Mouse (Mus musculus) embryonic facial prominence, embryonic 12.5 days (tissue): Measurements from ENCODE around the gene Def6. TPM values are rescaled to one million over a fixed set of nuclear protein-coding genes. Genes with fewer than 3 reads are reported as not detected.
A peak's percentile ranks its signal among the peaks of the same experiment; 100 is the strongest.

Experiments
- ATAC-seq: fragments of 200-750 bp; cut with Nextera tagmentation; 2 replicates; pipeline ENCODE4 v1.8.0; 2017; ENCODE audit not compliant: insufficient number of reproducible peaks, insufficient read depth, low FRiP score, low TSS enrichment
- H3K27ac ChIP-seq: fragments of 300-500 bp; sonication (generic); 2 replicates; pipeline ENCODE4 v1.5.1; 2016; ENCODE audit warnings: mild to moderate bottlenecking
- H3K27me3 ChIP-seq: fragments of 300-500 bp; sonication (generic); 2 replicates; pipeline ENCODE4 v1.6.1; 2016; ENCODE audit warnings: mild to moderate bottlenecking, moderate library complexity
- H3K36me3 ChIP-seq: fragments of 300-500 bp; sonication (generic); 2 replicates; pipeline ENCODE4 v1.6.1; 2016; ENCODE audit warnings: mild to moderate bottlenecking
- H3K4me1 ChIP-seq: fragments of 300-500 bp; sonication (generic); 2 replicates; pipeline ENCODE4 v1.6.1; 2016
- H3K4me2 ChIP-seq: fragments of 300-500 bp; sonication (generic); replicated peaks from 2 replicates; pipeline ENCODE4 v1.6.1; 2016; ENCODE audit warnings: mild to moderate bottlenecking, moderate library complexity
- H3K4me3 ChIP-seq: fragments of 300-500 bp; sonication (generic); 2 replicates; pipeline ENCODE4 v1.5.1; 2016; ENCODE audit warnings: mild to moderate bottlenecking
- H3K9ac ChIP-seq: fragments of 300-500 bp; sonication (generic); 2 replicates; pipeline ENCODE4 v1.6.1; 2016; ENCODE audit warnings: mild to moderate bottlenecking, moderate library complexity
- H3K9me3 ChIP-seq: fragments of 300-500 bp; sonication (generic); 2 replicates; pipeline ENCODE4 v1.6.1; 2016; ENCODE audit warnings: mild to moderate bottlenecking, moderate library complexity
- WGBS: fragments of 180-500 bp; shearing (Covaris S2); methylation state at CpG from one replicate; pipeline ENCODE4 v1.1.7; 2016; 5-methylcytosine and 5-hydroxymethylcytosine counted together
- polyA plus RNA-seq: library from polyadenylated mRNA; unstranded; fragments of >200 nt; fragmentation: Nextera tagmentation; extraction: Ambion mirVana; gene quantifications from 2 replicates; pipeline ENCODE4 v1.2.1, GENCODE M21; 2016

Gene Def6
- 9.0 and 9.2 TPM in 2 replicates for polyA plus RNA-seq

- H3K4me1 ChIP-seq, result peaks cover 18% of the 10 kb centered on the region
- peak within 1 kb of the TSS; percentile 31 for H3K4me3 ChIP-seq
- no peaks in the 10 kb centered on the region for H3K27me3 ChIP-seq
- peak within 1 kb of the TSS; percentile 61 for H3K4me2 ChIP-seq
- 21% methylated on average over 26 of the region's 26 CpGs for WGBS
- H3K27ac ChIP-seq, result peak within 1 kb of the TSS; percentile 88
- H3K9me3 ChIP-seq, result no peaks in the 10 kb centered on the region
- peaks cover 18% of the 10 kb centered on the region for H3K36me3 ChIP-seq
- H3K9ac ChIP-seq, result peak within 1 kb of the TSS; percentile 58
- peak; percentile 85 for ATAC-seq
Observed at GRCm38 (mm10) chr17:28207591-28208313, at the start of gene Def6. Def6 (plus strand) TSS chr17:28207778.

GRCm38 (mm10) chr17:28160361-28160760, 47.2 kb upstream of the Def6 start:
- peak overlapping the region; percentile 14; the same call in 1 of the 2 replicates for H3K4me2 ChIP-seq
- peaks cover 31% of the 10 kb centered on the region for H3K36me3 ChIP-seq
- 0 out of 2 replicates have a peak overlapping the region, but pooled peaks have one; percentile 12 for H3K27ac ChIP-seq
- no peak overlapping the region for H3K4me3 ChIP-seq
- no peak for ATAC-seq
- H3K27me3 ChIP-seq, result peaks cover 13% of the 10 kb centered on the region; the same call in 1 of the 2 replicates
- 12% methylated on average over 10 of the region's 10 CpGs for WGBS
- H3K9me3 ChIP-seq, result no peaks in the 10 kb centered on the region
- peaks cover 41% of the 10 kb centered on the region for H3K4me1 ChIP-seq
- no peak overlapping the region for H3K9ac ChIP-seq

DNA sequence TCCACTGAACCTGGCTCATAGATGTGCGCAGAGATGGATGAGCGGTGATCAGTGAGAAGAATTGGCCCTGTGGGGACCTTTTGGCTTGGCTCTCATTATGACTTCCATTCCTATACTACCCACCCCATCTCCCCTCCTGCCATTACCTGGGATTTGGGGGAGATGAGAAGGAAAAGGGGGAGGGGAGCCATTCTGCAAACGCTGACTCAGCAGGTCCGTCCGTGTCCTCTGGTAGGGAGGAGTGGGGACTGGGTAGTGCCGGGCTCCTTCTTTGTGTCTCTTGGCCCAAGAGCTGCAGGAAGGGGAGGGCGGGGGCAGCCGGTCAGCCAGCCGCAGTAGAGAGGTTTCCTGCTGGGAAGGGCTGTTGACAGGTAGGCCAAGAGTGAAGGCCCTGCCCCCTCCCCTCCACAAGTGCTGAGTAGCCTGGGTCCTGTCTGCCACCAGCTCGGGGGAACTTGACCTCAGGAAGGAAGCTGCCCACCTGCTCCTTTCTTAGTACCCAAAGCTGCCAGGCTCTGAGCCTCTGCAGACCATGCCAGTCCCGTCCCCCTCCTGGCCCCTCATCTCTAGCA, 46.2 kb upstream of the Def6 start:
- H3K4me2 ChIP-seq, result no peak overlapping the region
- peaks cover 33% of the 10 kb centered on the region for H3K36me3 ChIP-seq
- no peak overlapping the region for H3K9ac ChIP-seq
- ATAC-seq, result no peak
- no peak overlapping the region for H3K27ac ChIP-seq
- no peak overlapping the region for H3K4me3 ChIP-seq
- 27% methylated on average over 11 of the region's 11 CpGs for WGBS
- H3K9me3 ChIP-seq, result no peaks in the 10 kb centered on the region
- H3K27me3 ChIP-seq, result peaks cover 13% of the 10 kb centered on the region; the same call in 1 of the 2 replicates
- H3K4me1 ChIP-seq, result peaks cover 41% of the 10 kb centered on the region

- Histone ChIP-seq H3K27ac (no peak overlapping the region), H3K9me3 (no peaks in the 10 kb centered on the region), H3K36me3 (peaks cover 42% of the 10 kb centered on the region), H3K9ac (no peak overlapping the region), H3K4me3 (no peak overlapping the region), H3K4me1 (peaks cover 28% of the 10 kb centered on the region), H3K4me2 (no peak overlapping the region), H3K27me3 (peaks cover 12% of the 10 kb centered on the region; the same call in 1 of the 2 replicates)
- 10% methylated on average over 6 of the region's 6 CpGs for WGBS
- no peak for ATAC-seq
Observed at GRCm38 (mm10) chr17:28163666-28164065, 43.9 kb upstream of the Def6 start.

DNA sequence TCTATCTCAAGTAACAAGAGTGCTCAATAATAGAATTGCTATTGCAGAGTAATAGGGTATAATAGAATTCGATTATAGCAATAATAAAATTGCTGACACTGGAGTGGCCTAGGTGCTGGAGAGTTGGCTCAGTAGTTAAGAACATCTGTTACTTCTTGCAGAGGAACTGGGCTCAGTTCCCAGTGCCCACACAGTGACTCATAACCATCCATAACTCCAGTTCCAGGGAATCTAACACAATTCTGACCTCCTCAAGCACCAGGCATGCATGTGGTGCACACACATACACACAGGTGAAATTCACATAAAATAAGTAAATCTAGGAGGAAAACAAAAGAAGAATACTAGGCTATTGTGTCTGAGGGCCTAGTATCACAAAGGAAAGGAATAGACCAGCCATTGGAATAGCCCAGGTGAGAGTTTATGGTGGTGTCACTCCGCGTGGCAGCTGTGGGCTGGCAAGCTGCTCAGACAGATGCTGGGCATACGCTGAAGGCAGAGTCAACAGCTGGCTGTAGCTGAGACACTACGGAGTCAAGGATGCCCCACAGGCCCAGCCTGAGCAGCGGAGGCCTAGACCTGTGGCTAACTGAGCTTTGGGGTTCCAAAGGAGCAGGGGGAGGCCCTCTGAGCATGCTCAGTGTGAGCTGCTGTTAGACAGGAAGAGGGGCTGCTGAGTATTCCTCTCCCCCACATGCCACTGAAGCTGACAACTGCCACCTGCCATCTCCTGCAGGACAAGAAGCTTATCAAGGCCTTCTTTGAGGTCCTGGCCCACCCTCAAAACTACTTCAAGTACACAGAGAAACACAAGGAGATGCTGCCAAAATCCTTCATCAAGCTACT, 36.9 kb upstream of the Def6 start:
- Histone ChIP-seq H3K27ac (no peak overlapping the region), H3K27me3 (no peaks in the 10 kb centered on the region), H3K4me3 (no peak overlapping the region), H3K9me3 (no peaks in the 10 kb centered on the region), H3K4me2 (no peak overlapping the region), H3K4me1 (peaks cover 24% of the 10 kb centered on the region), H3K36me3 (peaks cover 40% of the 10 kb centered on the region), H3K9ac (no peak overlapping the region)
- WGBS, result 94% methylated on average over 6 of the region's 6 CpGs
- no peak for ATAC-seq

GRCm38 (mm10) chr17:28172690-28173089, 34.9 kb upstream of the Def6 start:
- H3K4me1 ChIP-seq, result peaks cover 35% of the 10 kb centered on the region
- no peak overlapping the region for H3K9ac ChIP-seq
- H3K27ac ChIP-seq, result peak overlapping the region; percentile 56; the same call in 1 of the 2 replicates
- 58% methylated on average over 9 of the region's 9 CpGs for WGBS
- no peaks in the 10 kb centered on the region for H3K9me3 ChIP-seq
- ATAC-seq, result no peak
- H3K4me3 ChIP-seq, result no peak overlapping the region
- H3K27me3 ChIP-seq, result no peaks in the 10 kb centered on the region
- peaks cover 25% of the 10 kb centered on the region for H3K36me3 ChIP-seq
- H3K4me2 ChIP-seq, result no peak overlapping the region

- H3K4me2 ChIP-seq, result peak within 1 kb of the TSS; percentile 97
- peak within 1 kb of the TSS; percentile 91 for H3K27ac ChIP-seq
- peaks cover 12% of the 10 kb centered on the region for H3K36me3 ChIP-seq
- no peaks in the 10 kb centered on the region for H3K9me3 ChIP-seq
- ATAC-seq, result peak; percentile 77
- peaks cover 63% of the 10 kb centered on the region for H3K4me1 ChIP-seq
- WGBS, result under 1% methylated on average over 82 of the region's 82 CpGs
- H3K4me3 ChIP-seq, result peak within 1 kb of the TSS; percentile 78
- H3K27me3 ChIP-seq, result no peaks in the 10 kb centered on the region
- peak within 1 kb of the TSS; percentile 94 for H3K9ac ChIP-seq
Observed at GRCm38 (mm10) chr17:28176775-28177539, 30.6 kb upstream of the Def6 start, which contains the start of gene Zfp523. Zfp523 (plus strand) TSS chr17:28177129.

GRCm38 (mm10) chr17:28177540-28178046, 30.0 kb upstream of the Def6 start:
- peak; percentile 50 for ATAC-seq
- Histone ChIP-seq H3K36me3 (peaks cover 12% of the 10 kb centered on the region), H3K4me3 (peak overlapping the region; percentile 78), H3K4me2 (peak overlapping the region; percentile 97), H3K27ac (peak overlapping the region; percentile 91), H3K9me3 (no peaks in the 10 kb centered on the region), H3K9ac (peak overlapping the region; percentile 94), H3K4me1 (peaks cover 58% of the 10 kb centered on the region), H3K27me3 (no peaks in the 10 kb centered on the region)
- 9% methylated on average over 21 of the region's 22 CpGs for WGBS

DNA sequence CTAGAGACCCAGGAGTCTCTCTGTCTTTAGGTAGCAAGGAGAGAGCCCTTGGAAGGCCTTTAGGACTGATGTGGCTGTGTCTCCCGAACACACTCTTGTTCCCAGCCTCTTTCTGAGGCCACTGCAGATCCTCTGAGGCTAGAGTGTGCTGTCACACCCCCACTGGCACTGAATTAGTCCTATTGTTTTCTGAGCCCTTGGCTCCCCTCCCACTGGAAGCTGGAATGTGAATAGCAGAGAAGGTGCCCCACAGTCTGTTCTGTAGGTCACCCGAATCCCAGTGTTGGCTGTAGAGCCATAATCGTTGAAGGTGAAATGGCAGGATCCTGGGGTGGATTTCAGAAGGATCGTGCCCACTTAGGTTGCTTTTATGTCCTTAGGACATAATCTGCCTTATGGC, 27.2 kb upstream of the Def6 start:
- Histone ChIP-seq H3K9ac (no peak overlapping the region), H3K9me3 (no peaks in the 10 kb centered on the region), H3K4me2 (no peak overlapping the region), H3K36me3 (peaks cover 15% of the 10 kb centered on the region), H3K27ac (0 out of 2 replicates have a peak overlapping the region, but pooled peaks have one; percentile 60), H3K4me1 (peaks cover 53% of the 10 kb centered on the region), H3K27me3 (no peaks in the 10 kb centered on the region), H3K4me3 (no peak overlapping the region)
- no peak for ATAC-seq
- WGBS, result 38% methylated on average over 4 of the region's 4 CpGs

- H3K9ac ChIP-seq, result no peak overlapping the region
- no peak for ATAC-seq
- peak overlapping the region; percentile 60; the same call in 1 of the 2 replicates for H3K27ac ChIP-seq
- no peak overlapping the region for H3K4me3 ChIP-seq
- 76% methylated on average over 15 of the region's 15 CpGs for WGBS
- no peaks in the 10 kb centered on the region for H3K9me3 ChIP-seq
- H3K27me3 ChIP-seq, result no peaks in the 10 kb centered on the region
- H3K4me2 ChIP-seq, result no peak overlapping the region
- H3K4me1 ChIP-seq, result peaks cover 49% of the 10 kb centered on the region
- H3K36me3 ChIP-seq, result peaks cover 20% of the 10 kb centered on the region
Observed at GRCm38 (mm10) chr17:28180783-28181544, 26.6 kb upstream of the Def6 start.
